Mouse (Mus musculus) G1E (cell line): ENCODE results near the gene Rasgrp3.

ENCODE experiments used
- CTCF ChIP-seq: IDR thresholded peaks from 2 replicates; pipeline ENCODE4 v1.5.1; 2012; ENCODE audit warnings: low read depth, low read length, inconsistent platforms, mixed read lengths
- TAL1 ChIP-seq: conservative IDR thresholded peaks from 2 replicates; pipeline ENCODE4 v1.6.1; 2012; ENCODE audit warnings: low read depth, low read length, inconsistent platforms, mixed read lengths

GRCm38 (mm10) chr17:75523812-75524211 is 88.1 kb downstream of the Rasgrp3 start:
- no peak for TF ChIP-seq CTCF
- no peak for TF ChIP-seq TAL1
